16 mouse cellular contexts compared by ENCODE assay signal in the genomic region with DNA sequence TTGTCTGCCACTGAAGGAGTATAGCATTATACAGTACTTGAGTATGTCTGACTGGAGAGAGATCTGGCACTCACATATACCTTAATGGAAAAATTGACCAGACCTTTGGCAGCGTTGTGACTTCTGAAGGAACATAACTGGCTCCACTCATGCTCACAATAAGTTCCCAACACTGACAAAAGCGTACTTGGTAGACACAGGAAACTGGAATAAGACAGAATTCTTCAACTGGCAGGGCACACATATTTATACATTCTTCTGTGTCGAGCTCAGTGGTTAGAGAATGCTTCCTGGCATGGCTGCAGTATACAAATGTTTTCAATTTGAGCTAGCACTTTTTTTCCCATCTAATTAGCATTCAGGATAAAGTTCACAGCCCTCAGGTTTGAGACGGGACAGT.
"Had no signal": no experiment of that assay in that cellular context is flagged by ENCODE, and none has a peak within 500 bp of the region (broad histone marks: within the 10 kb centered on the region; RNA-seq: fewer than 3 reads in every experiment).

No protein-coding gene starts in this region.

- H3K4me3 ChIP-seq: kidney, embryonic 15.5 days; left cerebral cortex, adult 2 months; limb, embryonic 10.5 days; liver, embryonic 12.5 days; lung, embryonic 15.5 days; midbrain, embryonic 15.5 days; neural tube, embryonic 13.5 days had no signal

- H3K9me3 ChIP-seq: kidney, embryonic 15.5 days; limb, embryonic 10.5 days; liver, embryonic 12.5 days; lung, embryonic 15.5 days; midbrain, embryonic 15.5 days; neural tube, embryonic 13.5 days had no signal

- H3K27me3 ChIP-seq: kidney, embryonic 15.5 days; liver, embryonic 12.5 days; lung, embryonic 15.5 days; midbrain, embryonic 15.5 days; neural tube, embryonic 13.5 days had no signal

- H3K4me2 ChIP-seq: kidney, embryonic 15.5 days; liver, embryonic 12.5 days; lung, embryonic 15.5 days; midbrain, embryonic 11.5 days; midbrain, embryonic 15.5 days; neural tube, embryonic 13.5 days had no signal

- DNase-seq: kidney, adult 2 months; kidney, postnatal 25 days; lung, postnatal 36 days; retina, postnatal 1 day; right cerebral cortex, postnatal 4 days; spleen, adult 18-20 months; thymus, adult 18-20 months; thymus, postnatal 14 days had no signal

- ATAC-seq: liver, embryonic 12.5 days; midbrain, embryonic 15.5 days had no signal

- H3K9ac ChIP-seq: kidney, embryonic 15.5 days; liver, embryonic 12.5 days; lung, embryonic 15.5 days; midbrain, embryonic 15.5 days; neural tube, embryonic 13.5 days had no signal

- H3K4me1 ChIP-seq: kidney, embryonic 15.5 days; liver, embryonic 12.5 days; lung, embryonic 15.5 days; midbrain, embryonic 15.5 days; neural tube, embryonic 13.5 days had no signal

- H3K27ac ChIP-seq: kidney, embryonic 15.5 days; left cerebral cortex, adult 2 months; limb, embryonic 10.5 days; liver, embryonic 12.5 days; lung, embryonic 15.5 days; midbrain, embryonic 15.5 days; neural tube, embryonic 13.5 days had no signal
